ENCODE assay signal across 12 mouse cellular contexts in genomic region chr2:148030613-148030935, GRCm38 (mm10). TPM values are rescaled to one million over a fixed set of nuclear protein-coding genes. Genes with fewer than 3 reads are reported as not detected.
A peak's percentile ranks its signal among the peaks of the same experiment; 100 is the strongest.
DNase-seq lines count a peak whose midpoint lies in the region; ATAC-seq and TF ChIP-seq lines count a peak whose summit lies in the region.
"Had no signal": no experiment of that assay in that cellular context is flagged by ENCODE, and none has a peak within 500 bp of the region (broad histone marks: within the 10 kb centered on the region; RNA-seq: fewer than 3 reads in every experiment).

No protein-coding gene starts in this region.

- no peaks in the 10 kb centered on the region for H3K4me1 ChIP-seq in hindbrain, embryonic 13.5 days (replicated peaks)
- H3K4me1 ChIP-seq in hindbrain, embryonic 14.5 days (replicated peaks; ENCODE audit: control insufficient read depth, insufficient read depth, low read length), result no peaks in the 10 kb centered on the region
- H3K4me1 ChIP-seq in CH12.LX (ENCODE audit: control insufficient read depth in 1 of 2, insufficient read depth in 2 of 2) (no peaks in the 10 kb centered on the region), E14TG2a.4 (replicated peaks; ENCODE audit: low read depth, low read length) (peaks cover 32% of the 10 kb centered on the region)
- no peaks in the 10 kb centered on the region; the same call in 1 of the 2 replicates for H3K4me1 ChIP-seq in liver, embryonic 15.5 days (replicated peaks)
- H3K4me1 ChIP-seq: embryonic facial prominence, embryonic 12.5 days had no signal

- H3K9ac ChIP-seq in hindbrain, embryonic 13.5 days, result no peak overlapping the region
- no peak overlapping the region for H3K9ac ChIP-seq in hindbrain, embryonic 14.5 days
- H3K9ac ChIP-seq in CH12.LX (ENCODE audit: insufficient read depth, low read depth), result no peak overlapping the region
- no peak overlapping the region for H3K9ac ChIP-seq in liver, embryonic 15.5 days
- H3K9ac ChIP-seq: embryonic facial prominence, embryonic 12.5 days had no signal

- dilution Hi-C loops in CH12.LX (cut with MboI; ENCODE audit: extremely low pct_ligation_motif_present, extremely low pct_unique_long_range_greater_than_20kb, low sequenced_read_pairs), result no loop called here

- ATAC-seq in hindbrain, embryonic 13.5 days (ENCODE audit: low FRiP score), result no peak
- no peak for ATAC-seq in hindbrain, embryonic 14.5 days (ENCODE audit: low FRiP score)
- 0 out of 2 replicates have a peak, but pooled peaks have one; percentile 22 for ATAC-seq in liver, embryonic 15.5 days (ENCODE audit: insufficient read depth)

- no peaks in the 10 kb centered on the region for H3K79me2 ChIP-seq in CH12.LX (replicated peaks; ENCODE audit: control insufficient read depth, extremely low read depth, insufficient read depth, poor library complexity, severe bottlenecking)

- no peak for TF ChIP-seq POLR2A in CH12.LX (IDR thresholded peaks at IDR 0.05; ENCODE audit: low read depth, low read length)

- DNase-seq in hindbrain, embryonic 14.5 days (ENCODE audit: low spot score), result no peak
- DNase-seq in CH12.LX (ENCODE audit: extremely low read depth), result no peak
- DNase-seq in left cerebral cortex, postnatal 10 days (ENCODE audit: extremely low spot score in 1 of 2, low spot score in 2 of 2), result no peak
- DNase-seq in frontal cortex, postnatal 14 days (ENCODE audit: low spot score in 2 of 2), result no peak
- DNase-seq: cerebellum, adult 9-10 months; gastrocnemius, postnatal 10 days; kidney, postnatal 25 days; layer of hippocampus, postnatal 36 days had no signal

- H3K9me3 ChIP-seq in hindbrain, embryonic 13.5 days, result no peaks in the 10 kb centered on the region
- no peaks in the 10 kb centered on the region for H3K9me3 ChIP-seq in hindbrain, embryonic 14.5 days (ENCODE audit: control insufficient read depth, low read length)
- H3K9me3 ChIP-seq in CH12.LX (replicated peaks; ENCODE audit: low read length) (no peaks in the 10 kb centered on the region), E14TG2a.4 (ENCODE audit: low read length) (no peaks in the 10 kb centered on the region)
- no peaks in the 10 kb centered on the region for H3K9me3 ChIP-seq in liver, embryonic 15.5 days (replicated peaks)
- H3K9me3 ChIP-seq: embryonic facial prominence, embryonic 12.5 days had no signal

- TF ChIP-seq EP300 in CH12.LX (IDR thresholded peaks at IDR 0.05; ENCODE audit: low read length), result no peak

- H3K27ac ChIP-seq in hindbrain, embryonic 13.5 days, result 0 out of 2 replicates have a peak overlapping the region, but pooled peaks have one; percentile 8
- H3K27ac ChIP-seq in hindbrain, embryonic 14.5 days, result no peak overlapping the region
- no peak overlapping the region for H3K27ac ChIP-seq in CH12.LX (ENCODE audit: insufficient read depth, low read depth)
- no peak overlapping the region for H3K27ac ChIP-seq in liver, embryonic 15.5 days (replicated peaks)
- H3K27ac ChIP-seq: embryonic facial prominence, embryonic 12.5 days had no signal

- in situ Hi-C loops in CH12.LX (cut with MboI; ENCODE audit: low pct_ligation_motif_present, low pct_unique_long_range_greater_than_20kb, low sequenced_read_pairs), result no loop called here

- no peak for TF ChIP-seq CTCF in CH12.LX (conservative IDR thresholded peaks at IDR 0.05 in 1 of 2, IDR thresholded peaks at IDR 0.05 in 1 of 2; ENCODE audit: low read depth in 2 of 2, low read length in 2 of 2)
- TF ChIP-seq CTCF in E14TG2a.4 (conservative IDR thresholded peaks at IDR 0.05; ENCODE audit: low read length), result no peak

- H3K27me3 ChIP-seq in hindbrain, embryonic 13.5 days, result peaks cover 96% of the 10 kb centered on the region
- H3K27me3 ChIP-seq in hindbrain, embryonic 14.5 days (ENCODE audit: control insufficient read depth, insufficient read depth, low read length), result peaks cover 98% of the 10 kb centered on the region
- H3K27me3 ChIP-seq in CH12.LX (replicated peaks) (peaks cover 70% of the 10 kb centered on the region), E14TG2a.4 (ENCODE audit: insufficient read depth, low read length) (peaks cover 80% of the 10 kb centered on the region)
- peaks cover 66% of the 10 kb centered on the region for H3K27me3 ChIP-seq in liver, embryonic 15.5 days

- no peak overlapping the region for H3K4me2 ChIP-seq in hindbrain, embryonic 13.5 days
- H3K4me2 ChIP-seq in hindbrain, embryonic 14.5 days (replicated peaks), result no peak overlapping the region
- H3K4me2 ChIP-seq in CH12.LX (ENCODE audit: insufficient read depth, low read depth, poor library complexity, severe bottlenecking), result 0 out of 2 replicates have a peak overlapping the region, but pooled peaks have one; percentile 4
- peak overlapping the region; percentile 35 for H3K4me2 ChIP-seq in liver, embryonic 15.5 days
- H3K4me2 ChIP-seq: embryonic facial prominence, embryonic 12.5 days had no signal

- WGBS in hindbrain, embryonic 13.5 days, result under 1% methylated on average over 11 of the region's 11 CpGs
- 1% methylated on average over 11 of the region's 11 CpGs for WGBS in hindbrain, embryonic 14.5 days
- 3% methylated on average over 11 of the region's 11 CpGs for WGBS in liver, embryonic 15.5 days (ENCODE audit: insufficient replicate concordance)

- H3K36me3 ChIP-seq in hindbrain, embryonic 13.5 days, result no peaks in the 10 kb centered on the region
- no peaks in the 10 kb centered on the region for H3K36me3 ChIP-seq in hindbrain, embryonic 14.5 days (replicated peaks; ENCODE audit: control insufficient read depth, insufficient read depth)
- H3K36me3 ChIP-seq in CH12.LX (replicated peaks in 1 of 2; ENCODE audit: control insufficient read depth in 1 of 2, insufficient read depth in 1 of 2, low read length in 1 of 2) (no peaks in the 10 kb centered on the region), E14TG2a.4 (ENCODE audit: insufficient read depth, low read length) (no peaks in the 10 kb centered on the region)
- no peaks in the 10 kb centered on the region for H3K36me3 ChIP-seq in liver, embryonic 15.5 days (replicated peaks)
- H3K36me3 ChIP-seq: embryonic facial prominence, embryonic 12.5 days had no signal

- intact Hi-C loops in left cerebral cortex, postnatal 10 days (cut with DNase I), result loop anchor here (5.0 kb wide), 2 partner anchors 658 to 843 kb away; no protein-coding TSS in a partner anchor

- no peak overlapping the region for H3K4me3 ChIP-seq in hindbrain, embryonic 13.5 days
- no peak overlapping the region for H3K4me3 ChIP-seq in hindbrain, embryonic 14.5 days (replicated peaks; ENCODE audit: low read length)
- no peak overlapping the region for H3K4me3 ChIP-seq in CH12.LX (replicated peaks in 1 of 3; ENCODE audit: low read depth in 2 of 3, low read length in 2 of 3, poor library complexity in 1 of 3)
- peak overlapping the region; percentile 54 for H3K4me3 ChIP-seq in E14TG2a.4 (replicated peaks; ENCODE audit: low read length)
- 0 out of 2 replicates have a peak overlapping the region, but pooled peaks have one; percentile 8 for H3K4me3 ChIP-seq in liver, embryonic 15.5 days (replicated peaks)
- H3K4me3 ChIP-seq: embryonic facial prominence, embryonic 12.5 days had no signal

- no peak for TF ChIP-seq RAD21 in CH12.LX (IDR thresholded peaks at IDR 0.05; ENCODE audit: low read depth, low read length)

TF ChIP-seq in CH12.LX, 34 proteins besides CTCF, POLR2A, EP300 and RAD21:
- TF ChIP-seq ZNF384 (IDR thresholded peaks at IDR 0.05; ENCODE audit: low read depth, low read length) (no peak), MAFK (IDR thresholded peaks at IDR 0.05; ENCODE audit: insufficient replicate concordance, low read length) (no peak), CHD2 (IDR thresholded peaks at IDR 0.05; ENCODE audit: low read length) (no peak), NRF1 (IDR thresholded peaks at IDR 0.05; ENCODE audit: low read depth, low read length) (no peak), GABPA (IDR thresholded peaks at IDR 0.05; ENCODE audit: insufficient replicate concordance, low read depth, low read length) (no peak), RCOR1 (conservative IDR thresholded peaks at IDR 0.05; ENCODE audit: low read depth, low read length) (no peak), HCFC1 (IDR thresholded peaks at IDR 0.05; ENCODE audit: low read depth, low read length) (no peak)

RNA-seq across cellular contexts. Expression of gene Foxa2, which starts 16.2 kb away (rescaled TPM):
- 1.7 and 2.1 TPM in 2 replicates for polyA plus RNA-seq in hindbrain, embryonic 13.5 days (2015; fragmentation: Nextera tagmentation; extraction: Ambion mirVana)
- polyA plus RNA-seq in hindbrain, embryonic 14.5 days (2014; fragmentation: Nextera tagmentation; extraction: Ambion mirVana), result 2.1 and 2.2 TPM in 2 replicates
- not detected in 2 replicates for total RNA-seq in CH12.LX (2012; rRNA removed)
- not detected in 2 replicates for total RNA-seq in CH12.LX (2014; rRNA removed)
- polyA plus RNA-seq in CH12.LX (2012; ENCODE audit: insufficient read length, low read depth), result not detected in 2 replicates
- polyA plus RNA-seq in liver, embryonic 15.5 days (2015; fragmentation: Nextera tagmentation; extraction: Ambion mirVana), result 3.9 and 4.3 TPM in 2 replicates
- total RNA-seq in left cerebral cortex, postnatal 10 days (2021), result not detected
- total RNA-seq: gastrocnemius, postnatal 10 days; layer of hippocampus, postnatal 36 days had no signal

Comparison
In these comparisons a context has a peak if more than half of its experiments do, and no peak if none do; other contexts are left out.
1. H3K4me2 ChIP-seq: peak in CH12.LX (single experiment) and liver, embryonic 15.5 days (single experiment); none in hindbrain, embryonic 13.5 days (single experiment) and hindbrain, embryonic 14.5 days (single experiment).
2. H3K4me3 ChIP-seq: peak in E14TG2a.4 (single experiment) and liver, embryonic 15.5 days (single experiment); none in hindbrain, embryonic 13.5 days (single experiment), hindbrain, embryonic 14.5 days (single experiment) and CH12.LX (0 of 3).